Mouse (Mus musculus) lung, adult 2 months (tissue): ENCODE results near the gene Lamc3. TPM values are rescaled to one million over a fixed set of nuclear protein-coding genes. Genes with fewer than 3 reads are reported as not detected.

Source experiments
- DNase-seq: peaks from one replicate; pipeline ENCODE4 v3.0.0; 2022
- H3K4me1 ChIP-seq: fragments of 200-500 bp; 2 replicates; pipeline ENCODE4 v1.6.1; 2011; ENCODE audit warnings: low read length; ENCODE audit not compliant: control insufficient read depth, insufficient read depth
- H3K4me3 ChIP-seq: fragments of 200-500 bp; replicated peaks from 2 replicates; pipeline ENCODE3; 2011; ENCODE audit warnings: low read depth, mild to moderate bottlenecking, control low read depth, low read length; ENCODE audit errors: extremely low read depth
- CTCF ChIP-seq: fragments of 200-500 bp; IDR thresholded peaks from 2 replicates; pipeline ENCODE4 v1.5.1; 2011; ENCODE audit warnings: mild to moderate bottlenecking, low read length, control low read depth; ENCODE audit not compliant: insufficient read depth
- POLR2A ChIP-seq: fragments of 200-500 bp; IDR thresholded peaks from 2 replicates; pipeline ENCODE4 v1.6.1; 2011; ENCODE audit warnings: low read depth, mild to moderate bottlenecking, control low read depth, low read length, borderline replicate concordance; ENCODE audit errors: extremely low read depth
- WGBS: fragments of 180-500 bp; shearing (Covaris S2); methylation state at CpG from one replicate; pipeline ENCODE4 v1.1.7; 2018; 5-methylcytosine and 5-hydroxymethylcytosine counted together
- polyA plus RNA-seq: library from polyadenylated mRNA; depleted of rRNA; stranded (reverse); fragments of >200 nt; gene quantifications from 2 replicates; pipeline ENCODE4 v1.2.3, GENCODE M21; 2012

The Lamc3 gene
- polyA plus RNA-seq, 1 experiment = 25.1 TPM

- H3K4me3 ChIP-seq = no peak overlapping the region
- no peak for DNase-seq
Observed at GRCm38 (mm10) chr2:31961791-31962222, 74.7 kb downstream of the Lamc3 start.

GRCm38 (mm10) chr2:31962501-31963224 is 75.6 kb downstream of the Lamc3 start:
- TF ChIP-seq CTCF = peak; percentile 17; the same call in 1 of the 2 replicates
- TF ChIP-seq POLR2A = no peak
- Histone ChIP-seq H3K4me3 (no peak overlapping the region), H3K4me1 (no peaks in the 10 kb centered on the region)
- DNase-seq = peak; percentile 21
- 67% methylated on average over 8 of the region's 8 CpGs for WGBS

More at GRCm38 (mm10) chr2:31961791-31962222, 74.7 kb downstream of the Lamc3 start:
- no peaks in the 10 kb centered on the region for H3K4me1 ChIP-seq
- no peak for TF ChIP-seq CTCF
- TF ChIP-seq POLR2A = no peak
- 75% methylated on average over 4 of the region's 4 CpGs for WGBS

- TF ChIP-seq CTCF (no peak), POLR2A (no peak)
Observed at GRCm38 (mm10) chr2:31963491-31963890, 76.4 kb downstream of the Lamc3 start.

GRCm38 (mm10) chr2:31964191-31964590 is 77.1 kb downstream of the Lamc3 start:
- Histone ChIP-seq H3K4me3 (no peak overlapping the region), H3K4me1 (no peaks in the 10 kb centered on the region)
- 72% methylated on average over 3 of the region's 3 CpGs for WGBS
- no peak for DNase-seq
- no peak for TF ChIP-seq POLR2A
- TF ChIP-seq CTCF = no peak

More at GRCm38 (mm10) chr2:31963491-31963890, 76.4 kb downstream of the Lamc3 start:
- Histone ChIP-seq H3K4me3 (no peak overlapping the region), H3K4me1 (no peaks in the 10 kb centered on the region)
- no peak for DNase-seq
- WGBS = 68% methylated on average over 7 of the region's 7 CpGs

GRCm38 (mm10) chr2:31965110-31965509 is 78.0 kb downstream of the Lamc3 start:
- H3K4me1 ChIP-seq = no peaks in the 10 kb centered on the region
- peak; percentile 43 for DNase-seq
- TF ChIP-seq POLR2A = no peak
- peak; percentile 61 for TF ChIP-seq CTCF
- no peak overlapping the region for H3K4me3 ChIP-seq

GRCm38 (mm10) chr2:31966801-31967200 is 79.7 kb downstream of the Lamc3 start:
- 73% methylated on average over 8 of the region's 8 CpGs for WGBS
- DNase-seq = no peak
- Histone ChIP-seq H3K4me3 (no peak overlapping the region), H3K4me1 (no peaks in the 10 kb centered on the region)
- TF ChIP-seq CTCF (no peak), POLR2A (no peak)

GRCm38 (mm10) chr2:31972589-31972988 is 85.5 kb downstream of the Lamc3 start:
- no peak for TF ChIP-seq POLR2A
- TF ChIP-seq CTCF = no peak
- no peak for DNase-seq
- Histone ChIP-seq H3K4me3 (no peak overlapping the region), H3K4me1 (peaks cover 7% of the 10 kb centered on the region)
- 80% methylated on average over 4 of the region's 4 CpGs for WGBS

GRCm38 (mm10) chr2:31974141-31974808 is 87.2 kb downstream of the Lamc3 start, which contains the start of gene Nup214:
Gene Nup214 (plus strand): TSS chr2:31974436.
- peaks cover 7% of the 10 kb centered on the region for H3K4me1 ChIP-seq
- WGBS = under 1% methylated on average over 60 of the region's 60 CpGs
- TF ChIP-seq CTCF (no peak), POLR2A (peak; percentile 67; the same call in 1 of the 2 replicates)
- peak; percentile 100 for DNase-seq
- peak within 1 kb of the TSS; percentile 84 for H3K4me3 ChIP-seq

GRCm38 (mm10) chr2:31974809-31975371 is 87.8 kb downstream of the Lamc3 start:
- no peak for TF ChIP-seq CTCF
- no peak for TF ChIP-seq POLR2A
- Histone ChIP-seq H3K4me3 (peak overlapping the region; percentile 84), H3K4me1 (peaks cover 7% of the 10 kb centered on the region)
- no peak for DNase-seq
- WGBS = 7% methylated on average over 13 of the region's 13 CpGs
